ENCODE assay signal across 18 mouse cellular contexts in the genomic region with DNA sequence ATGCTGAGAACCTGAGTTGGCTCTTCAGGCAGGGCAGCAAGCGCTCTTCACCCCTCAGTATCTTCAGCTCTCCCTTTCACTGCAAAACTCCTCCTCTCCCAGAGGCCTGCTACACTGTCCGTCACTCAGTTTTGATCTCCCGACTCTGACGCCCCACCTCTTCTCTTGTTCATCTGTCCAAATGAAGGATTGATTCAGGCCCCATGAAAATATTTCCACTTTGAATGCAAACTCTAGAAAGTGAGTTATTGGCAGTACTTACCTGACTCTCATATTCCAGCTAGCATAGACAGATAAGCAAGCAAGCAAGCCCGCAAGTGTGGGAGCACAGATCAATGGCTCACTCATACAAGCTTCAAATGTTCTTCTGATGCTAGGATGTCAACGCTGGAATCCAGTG.
"Had no signal": no experiment of that assay in that cellular context is flagged by ENCODE, and none has a peak within 500 bp of the region (broad histone marks: within the 10 kb centered on the region; RNA-seq: fewer than 3 reads in every experiment).

No protein-coding gene starts in this region.

- H3K9me3 ChIP-seq: liver, embryonic 15.5 days; lung, embryonic 15.5 days; midbrain, embryonic 13.5 days; midbrain, embryonic 15.5 days; neural tube, embryonic 12.5 days; stomach, embryonic 15.5 days had no signal

- H3K4me3 ChIP-seq: liver, embryonic 15.5 days; lung, embryonic 15.5 days; megakaryocyte, embryonic 14.5 days; midbrain, embryonic 13.5 days; midbrain, embryonic 15.5 days; neural tube, embryonic 12.5 days; stomach, embryonic 15.5 days had no signal

- H3K27me3 ChIP-seq: liver, embryonic 15.5 days; lung, embryonic 15.5 days; midbrain, embryonic 13.5 days; midbrain, embryonic 15.5 days; neural tube, embryonic 12.5 days; stomach, embryonic 15.5 days had no signal

- H3K4me2 ChIP-seq: liver, embryonic 15.5 days; lung, embryonic 15.5 days; midbrain, embryonic 11.5 days; midbrain, embryonic 13.5 days; midbrain, embryonic 15.5 days; neural tube, embryonic 12.5 days; stomach, embryonic 15.5 days had no signal

- DNase-seq: liver, postnatal 0 days; lung, adult 2 months; lung, postnatal 14 days; lung, postnatal 36 days; right cerebral cortex, postnatal 14 days; thymus, adult 2 months; thymus, postnatal 25 days; thymus, postnatal 4 days had no signal

- H3K36me3 ChIP-seq: liver, embryonic 15.5 days; lung, embryonic 15.5 days; midbrain, embryonic 13.5 days; midbrain, embryonic 15.5 days; neural tube, embryonic 12.5 days; stomach, embryonic 15.5 days had no signal

- H3K9ac ChIP-seq: liver, embryonic 15.5 days; liver, postnatal 0 days; lung, embryonic 15.5 days; midbrain, embryonic 13.5 days; midbrain, embryonic 15.5 days; neural tube, embryonic 12.5 days; stomach, embryonic 15.5 days had no signal

- H3K27ac ChIP-seq: liver, embryonic 15.5 days; lung, embryonic 15.5 days; macrophage; midbrain, embryonic 13.5 days; midbrain, embryonic 15.5 days; neural tube, embryonic 12.5 days; stomach, embryonic 15.5 days; stomach, postnatal 0 days had no signal

- ATAC-seq: liver, postnatal 0 days; midbrain, embryonic 13.5 days; midbrain, embryonic 15.5 days had no signal

- H3K4me1 ChIP-seq: liver, embryonic 15.5 days; lung, embryonic 15.5 days; megakaryocyte, embryonic 14.5 days; midbrain, embryonic 13.5 days; midbrain, embryonic 15.5 days; neural tube, embryonic 12.5 days; stomach, embryonic 15.5 days had no signal
